Mouse (Mus musculus): ENCODE data around the gene Arrb1. TPM values are rescaled to one million over a fixed set of nuclear protein-coding genes. Genes with fewer than 3 reads are reported as not detected.
A peak's percentile ranks its signal among the peaks of the same experiment; 100 is the strongest.

Arrb1 gene
- polyA plus RNA-seq, 1 experiment from 2014 or later, result 10.0 TPM

- Histone ChIP-seq H3K9me3 (replicated peaks) (no peaks in the 10 kb centered on the region), H3K4me1 (peaks cover 10% of the 10 kb centered on the region; the same call in 1 of the 2 replicates), H3K27ac (no peak overlapping the region), H3K36me3 (no peaks in the 10 kb centered on the region), H3K4me3 (no peak overlapping the region), H3K27me3 (ENCODE audit: low read depth, poor library complexity, severe bottlenecking) (peaks cover 58% of the 10 kb centered on the region)
- 12% methylated on average over 6 of the region's 6 CpGs for WGBS
- no peak for DNase-seq (ENCODE audit: low spot score)
These were observed 97.0 kb downstream of the Arrb1 start for GRCm38 (mm10) chr7:99632286-99632685.

DNA sequence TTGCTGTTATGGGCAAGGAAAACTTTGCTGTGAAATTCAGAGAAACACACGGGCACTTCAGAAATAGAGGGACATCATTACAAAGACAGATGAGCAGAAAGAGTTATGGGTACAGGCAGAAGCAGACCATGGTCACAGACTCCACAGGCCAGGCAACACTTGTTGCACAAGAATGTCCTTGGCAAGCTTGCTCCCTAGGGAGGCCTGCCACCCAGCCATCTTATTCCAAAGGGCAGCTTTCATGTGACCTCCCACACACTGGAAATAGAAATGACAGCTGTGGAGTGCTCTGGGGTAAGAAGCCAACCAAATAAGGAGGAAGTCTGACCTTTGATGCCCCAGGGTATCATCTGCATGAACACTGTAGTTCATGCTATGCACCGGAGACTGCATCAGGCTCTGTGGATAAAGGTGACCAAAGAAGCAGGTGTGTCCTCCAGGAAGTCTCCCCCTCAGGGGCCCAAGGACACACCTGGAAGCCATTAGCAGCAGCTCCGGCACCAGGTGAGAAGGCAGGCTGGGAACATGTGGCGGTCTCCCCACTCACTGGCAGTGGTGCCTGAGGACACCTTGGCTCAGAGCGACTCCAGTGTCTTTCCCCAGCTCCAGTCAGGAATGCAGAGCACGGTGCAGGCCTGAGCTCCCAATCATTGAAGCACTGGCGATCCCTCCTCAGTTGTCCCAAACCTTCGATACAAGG, 98.8 kb downstream of the Arrb1 start:
- Histone ChIP-seq H3K4me1 (peaks cover 7% of the 10 kb centered on the region; the same call in 1 of the 2 replicates), H3K27me3 (ENCODE audit: low read depth, poor library complexity, severe bottlenecking) (peaks cover 40% of the 10 kb centered on the region), H3K36me3 (no peaks in the 10 kb centered on the region), H3K9me3 (replicated peaks) (no peaks in the 10 kb centered on the region), H3K4me3 (no peak overlapping the region), H3K27ac (no peak overlapping the region)
- 70% methylated on average over 8 of the region's 8 CpGs for WGBS
- no peak for DNase-seq (ENCODE audit: low spot score)

- no peak for DNase-seq (ENCODE audit: low spot score)
- Histone ChIP-seq H3K4me1 (no peaks in the 10 kb centered on the region; the same call in 1 of the 2 replicates), H3K27ac (no peak overlapping the region), H3K4me3 (no peak overlapping the region), H3K9me3 (replicated peaks) (no peaks in the 10 kb centered on the region), H3K36me3 (no peaks in the 10 kb centered on the region), H3K27me3 (ENCODE audit: low read depth, poor library complexity, severe bottlenecking) (peaks cover 5% of the 10 kb centered on the region; the same call in 1 of the 2 replicates)
- 46% methylated on average over 4 of the region's 4 CpGs for WGBS
These were observed 106.0 kb downstream of the Arrb1 start for GRCm38 (mm10) chr7:99641245-99641644.

- no peak overlapping the region for H3K27ac ChIP-seq
- 72% methylated on average over 3 of the region's 3 CpGs for WGBS
- no peaks in the 10 kb centered on the region for H3K9me3 ChIP-seq (replicated peaks)
- no peak for DNase-seq (ENCODE audit: low spot score)
- no peaks in the 10 kb centered on the region; the same call in 1 of the 2 replicates for H3K4me1 ChIP-seq
- peaks cover 5% of the 10 kb centered on the region; the same call in 1 of the 2 replicates for H3K27me3 ChIP-seq (ENCODE audit: low read depth, poor library complexity, severe bottlenecking)
- no peak overlapping the region for H3K4me3 ChIP-seq
- no peaks in the 10 kb centered on the region for H3K36me3 ChIP-seq
These were observed 106.8 kb downstream of the Arrb1 start for GRCm38 (mm10) chr7:99642078-99642477.

- DNase-seq (ENCODE audit: low spot score), result no peak
- Histone ChIP-seq H3K27ac (no peak overlapping the region), H3K36me3 (no peaks in the 10 kb centered on the region), H3K9me3 (replicated peaks) (no peaks in the 10 kb centered on the region), H3K27me3 (ENCODE audit: low read depth, poor library complexity, severe bottlenecking) (peaks cover 2% of the 10 kb centered on the region; the same call in 1 of the 2 replicates), H3K4me1 (no peaks in the 10 kb centered on the region; the same call in 1 of the 2 replicates), H3K4me3 (no peak overlapping the region)
- WGBS, result 91% methylated on average over 7 of the region's 7 CpGs
These were observed 109.4 kb downstream of the Arrb1 start for GRCm38 (mm10) chr7:99644701-99645100.

DNA sequence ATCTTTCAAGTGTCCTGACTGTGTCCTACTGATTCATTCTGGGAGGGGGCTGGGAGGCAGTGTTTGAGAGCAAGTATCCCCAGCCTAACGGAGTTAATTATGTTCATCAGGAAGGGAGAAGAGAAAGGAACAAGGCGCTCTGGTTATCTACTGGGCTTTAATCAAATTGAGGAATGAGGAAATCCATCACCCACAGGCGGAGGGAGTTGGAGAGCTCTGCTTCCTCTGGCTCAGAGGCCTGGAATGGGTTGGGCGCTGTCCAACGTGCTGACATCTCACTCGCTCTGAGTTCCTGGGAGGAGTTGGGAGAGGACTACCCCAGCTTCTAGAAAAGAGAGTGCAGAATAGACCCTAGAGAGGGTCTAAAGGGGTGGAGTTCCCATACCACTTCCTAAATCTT, 113.4 kb downstream of the Arrb1 start:
- Histone ChIP-seq H3K36me3 (no peaks in the 10 kb centered on the region), H3K27me3 (ENCODE audit: low read depth, poor library complexity, severe bottlenecking) (no peaks in the 10 kb centered on the region), H3K4me1 (no peaks in the 10 kb centered on the region), H3K9me3 (replicated peaks) (no peaks in the 10 kb centered on the region), H3K4me3 (no peak overlapping the region), H3K27ac (no peak overlapping the region)
- WGBS, result 3% methylated on average over 6 of the region's 6 CpGs
- DNase-seq (ENCODE audit: low spot score), result peak; percentile 77

DNA sequence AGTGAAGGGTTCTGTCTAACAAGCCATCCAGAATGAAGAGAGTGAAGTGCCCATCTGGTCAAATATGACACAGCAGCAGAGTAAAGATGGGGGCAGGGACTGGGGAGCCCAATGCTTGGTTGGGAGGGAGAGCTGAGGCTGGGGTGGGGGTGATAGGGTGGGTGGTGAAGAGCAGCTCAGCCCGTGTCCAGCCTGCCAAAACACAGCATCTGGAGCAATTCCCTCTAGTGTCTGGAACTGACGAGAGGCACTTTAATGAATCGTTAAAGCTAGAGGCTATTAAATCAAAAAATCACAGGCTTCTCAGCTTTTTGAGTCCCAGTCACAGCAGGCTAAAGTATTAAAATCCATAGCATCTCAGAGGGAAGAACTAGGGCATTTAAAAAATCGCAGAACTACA, 114.3 kb downstream of the Arrb1 start:
- no peaks in the 10 kb centered on the region for H3K4me1 ChIP-seq
- H3K27me3 ChIP-seq (ENCODE audit: low read depth, poor library complexity, severe bottlenecking), result no peaks in the 10 kb centered on the region
- no peaks in the 10 kb centered on the region for H3K9me3 ChIP-seq (replicated peaks)
- no peak overlapping the region for H3K4me3 ChIP-seq
- H3K36me3 ChIP-seq, result no peaks in the 10 kb centered on the region
- no peak for DNase-seq (ENCODE audit: low spot score)
- H3K27ac ChIP-seq, result no peak overlapping the region
- 64% methylated on average over 4 of the region's 4 CpGs for WGBS

- H3K27me3 ChIP-seq (ENCODE audit: low read depth, poor library complexity, severe bottlenecking), result no peaks in the 10 kb centered on the region
- no peak for DNase-seq (ENCODE audit: low spot score)
- H3K4me3 ChIP-seq, result no peak overlapping the region
- no peaks in the 10 kb centered on the region for H3K9me3 ChIP-seq (replicated peaks)
- H3K27ac ChIP-seq, result no peak overlapping the region
- H3K4me1 ChIP-seq, result no peaks in the 10 kb centered on the region
- 85% methylated on average over 11 of the region's 11 CpGs for WGBS
- no peaks in the 10 kb centered on the region for H3K36me3 ChIP-seq
These were observed 119.0 kb downstream of the Arrb1 start for GRCm38 (mm10) chr7:99654244-99654643.

MicroRNA genes within 50 kb of the gene (microRNA counts, 519-probe panel; counts per million panel counts)
- 684 counts per million, percentile 72 among the panel's probes with 10 or more counts for microRNA mmu-miR-326

Small RNAs within 50 kb of the gene (microRNA-seq; reads per million reads assigned to microRNA genes)
- gene Mir326, result 22.9 reads per million, percentile 31 among the genes with 10 or more reads in this experiment

Other genes with a start within 250 kb of the Arrb1 start
- gene Serpinh1, start 182.2 kb upstream of the Arrb1 start, polyA plus RNA-seq (2016; fragmentation: Nextera tagmentation; extraction: Ambion mirVana), result 1,171 and 1,177 TPM in 2 replicates
- 9.9 and 12.3 TPM in 2 replicates for gene Gdpd5, start 154.1 kb upstream of the Arrb1 start, polyA plus RNA-seq (2016; fragmentation: Nextera tagmentation; extraction: Ambion mirVana)
- 0.21 and 0.63 TPM in 2 replicates for gene Klhl35, start 69.5 kb upstream of the Arrb1 start, polyA plus RNA-seq (2016; fragmentation: Nextera tagmentation; extraction: Ambion mirVana)
- 745 and 824 TPM in 2 replicates for gene Rps3, start 51.7 kb upstream of the Arrb1 start, polyA plus RNA-seq (2016; fragmentation: Nextera tagmentation; extraction: Ambion mirVana)
- gene Tpbgl, start 91.6 kb downstream of the Arrb1 start, polyA plus RNA-seq (2016; fragmentation: Nextera tagmentation; extraction: Ambion mirVana), result 0.05 TPM in 1 of 2 replicates, not detected in the other
- gene Slco2b1, start 175.9 kb downstream of the Arrb1 start, polyA plus RNA-seq (2016; fragmentation: Nextera tagmentation; extraction: Ambion mirVana), result 0.92 and 1.6 TPM in 2 replicates
- gene Olfr520, start 194.8 kb downstream of the Arrb1 start, polyA plus RNA-seq (2016; fragmentation: Nextera tagmentation; extraction: Ambion mirVana), result not detected in 2 replicates
- not detected in 2 replicates for gene Olfr521, start 228.0 kb downstream of the Arrb1 start, polyA plus RNA-seq (2016; fragmentation: Nextera tagmentation; extraction: Ambion mirVana)

Data from limb, embryonic 10.5 days (tissue).